Comparison of ENCODE assay signal across 8 mouse cellular contexts in genomic region chr2:103760906-103761716, GRCm38 (mm10). TPM values are rescaled to one million over a fixed set of nuclear protein-coding genes. Genes with fewer than 3 reads are reported as not detected.
A peak's percentile ranks its signal among the peaks of the same experiment; 100 is the strongest.
DNase-seq lines count a peak whose midpoint lies in the region; ATAC-seq lines count a peak whose summit lies in the region.

Nat10 (minus strand) TSS chr2:103761270.

- intact Hi-C loops in gastrocnemius, postnatal 14 days (cut with DNase I; ENCODE audit: low total_unique reads), result no loop called here
- intact Hi-C loops in left cerebral cortex, postnatal 10 days (cut with DNase I), result loop anchor here (5.0 kb wide), 1 partner anchor 36 kb away; the partner anchor contains the start of gene Caprin1

- peak; percentile 98 to 99 for DNase-seq in adrenal gland, adult (ENCODE audit: inconsistent age in 2 of 2, low spot score in 1 of 2)
- peak; percentile 99 for DNase-seq in embryo, embryonic 10.5 days (ENCODE audit: low spot score)
- peak; percentile 97 for DNase-seq in gastrocnemius, postnatal 14 days
- DNase-seq in left cerebral cortex, postnatal 10 days (ENCODE audit: extremely low spot score in 1 of 2, low spot score in 2 of 2), result peak; percentile 98 to 99
- peak; percentile 98 for DNase-seq in right cerebral cortex, postnatal 25 days
- peak; percentile 96 to 98 for DNase-seq in urinary bladder, postnatal 4 days (ENCODE audit: low spot score in 2 of 2)

- ATAC-seq in inflammation-experienced regulatory T-cells, adult 6 months, result peak; percentile 95
- ATAC-seq in megakaryocyte-erythroid progenitor cell, adult 5-6 weeks (replicated peaks; ENCODE audit: low FRiP score, low TSS enrichment, poor library complexity, severe bottlenecking), result peak; percentile 93

RNA-seq across cellular contexts. Expression of gene Nat10, which starts in this region (rescaled TPM):
- 10 to 100 TPM; 15.0 to 18.6 TPM for total RNA-seq in gastrocnemius, postnatal 14 days (2021)
- polyA plus RNA-seq in inflammation-experienced regulatory T-cells, adult 6 months (2017; shearing (Covaris generic)), result 10 to 100 TPM; 27.3 to 32.2 (median 29.9) TPM
- total RNA-seq in left cerebral cortex, postnatal 10 days (2021), result 10 to 100 TPM; 30.6 to 37.4 TPM
- 72.5 and 104 TPM in 2 replicates for total RNA-seq in megakaryocyte-erythroid progenitor cell, adult 5-6 weeks (2014; fragmentation: Nextera tagmentation)
- total RNA-seq in megakaryocyte-erythroid progenitor cell, adult 5-6 weeks (2017), result 75.1 and 125 TPM in 2 replicates

Comparison
In these comparisons a context has a peak if more than half of its experiments do, and no peak if none do; other contexts are left out.
1. Peak in every context shown above with its lines: DNase-seq and ATAC-seq.